Mouse (Mus musculus) layer of hippocampus, postnatal 14 days (tissue): Measurements from ENCODE around the gene Olfr221. TPM values are rescaled to one million over a fixed set of nuclear protein-coding genes. Genes with fewer than 3 reads are reported as not detected.
A peak's percentile ranks its signal among the peaks of the same experiment; 100 is the strongest.
"Not testable (repeated sequence)": the region's sequence is repeated elsewhere in the genome, so short reads cannot be mapped to it uniquely, and the experiment has no call there.

Experiments used
- DNase-seq, 2 experiments: peaks; one replicate each; pipeline ENCODE4 v3.0.0; 2021 to 2022; ENCODE audit warnings: low spot score in 2 of 2, mixed read lengths in 1 of 2
- long read RNA-seq, 2 experiments: library from polyadenylated mRNA; stranded (forward); transcript quantifications; one replicate each; pipeline ENCODE4 v2.0.0; 2021
- total RNA-seq, 2 experiments: library from RNA; stranded (reverse); gene quantifications; 2 replicates each; pipeline ENCODE4 v1.2.3; 2021

Gene Olfr221
- not detected for total RNA-seq
- long read RNA-seq, experiment 1: 0 reads
- long read RNA-seq, experiment 2: 0 reads

DNA sequence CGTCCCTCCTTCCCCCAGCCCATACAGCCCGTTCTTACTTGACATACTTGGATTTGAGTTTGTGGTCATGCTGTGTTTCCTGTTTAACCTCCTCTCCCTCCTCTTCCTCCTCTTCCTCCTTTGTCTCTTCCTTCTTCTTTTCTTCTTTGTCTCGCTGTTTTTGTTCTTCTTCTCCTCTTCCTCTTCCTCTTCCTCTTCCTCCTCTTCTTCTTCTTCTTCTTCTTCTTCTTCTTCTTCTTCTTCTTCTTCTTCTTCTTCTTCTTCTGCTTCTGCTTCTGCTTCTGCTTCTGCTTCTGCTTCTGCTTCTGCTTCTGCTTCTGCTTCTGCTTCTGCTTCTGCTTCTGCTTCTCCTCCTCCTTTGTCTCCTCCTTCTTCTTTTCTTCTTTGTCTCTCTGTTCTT is at the start of gene Olfr221:
Gene Olfr221 (minus strand): TSS at position 101 of the 400 bp plus-strand sequence.
- DNase-seq: not testable (repeated sequence)

DNA sequence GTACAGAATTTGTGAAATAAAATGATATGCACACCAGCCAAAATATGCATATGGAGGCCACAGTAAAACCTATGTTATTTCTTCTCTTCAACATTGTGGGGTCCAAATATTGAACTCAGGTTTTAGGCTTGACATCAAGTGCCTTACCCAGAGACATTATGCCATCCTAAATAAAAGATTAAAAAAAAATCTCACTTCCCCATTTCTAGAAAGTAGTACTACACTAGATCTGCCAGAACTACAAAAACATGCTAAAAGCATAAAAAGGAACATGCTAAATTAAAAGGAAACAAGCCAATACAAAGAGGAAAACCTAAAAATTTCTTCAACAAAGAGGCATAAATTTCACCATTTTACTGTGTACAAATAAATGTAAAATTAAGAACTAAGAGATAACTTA is 40.8 kb upstream of the Olfr221 start:
- DNase-seq: no peak

DNA sequence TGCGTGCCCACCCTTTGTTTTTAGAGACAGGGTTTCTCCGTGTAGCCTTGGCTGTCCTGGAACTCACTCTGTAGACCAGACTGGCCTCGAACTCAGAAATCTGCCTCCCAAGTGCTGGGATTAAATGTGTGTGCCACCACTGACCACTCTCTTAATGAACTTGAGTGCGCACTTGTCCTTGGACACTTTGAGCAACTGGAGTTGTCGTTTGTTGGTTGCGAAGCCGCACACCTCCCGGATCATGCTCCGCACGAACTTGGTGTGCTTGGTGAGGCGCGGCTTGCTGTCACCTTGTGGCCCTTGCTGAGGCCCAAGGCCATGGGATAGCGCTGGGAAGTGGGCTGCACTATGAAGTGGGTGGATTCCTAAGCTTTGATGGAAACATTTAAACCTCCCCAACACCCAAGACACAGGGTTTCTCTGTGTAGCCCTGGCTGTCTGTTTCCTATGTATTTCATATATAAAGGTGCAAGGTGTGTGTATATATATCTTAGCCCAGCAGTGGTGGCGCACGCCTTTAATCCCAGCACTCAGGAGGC is 29.4 kb upstream of the Olfr221 start:
- no peak for DNase-seq

DNA sequence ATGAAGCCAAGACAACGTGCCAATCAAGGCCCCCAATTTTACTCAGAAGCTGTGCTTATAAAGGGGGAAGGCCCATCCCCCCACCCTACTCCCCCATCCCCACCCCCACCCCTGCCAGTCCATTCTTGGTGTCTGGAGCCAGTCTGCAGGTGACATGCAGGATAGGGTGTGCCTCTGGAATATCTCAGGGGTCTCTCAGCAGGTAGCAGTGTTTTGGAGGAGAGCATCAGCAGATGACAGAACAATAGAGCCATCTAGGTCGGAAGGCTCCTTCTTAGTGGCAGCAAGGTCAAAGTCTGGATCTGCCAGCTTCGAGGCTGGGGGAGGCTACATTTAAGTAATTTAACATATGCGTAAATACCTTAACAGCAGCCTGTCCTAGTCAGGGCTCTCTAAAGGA is 23.9 kb upstream of the Olfr221 start:
- DNase-seq: no peak

DNA sequence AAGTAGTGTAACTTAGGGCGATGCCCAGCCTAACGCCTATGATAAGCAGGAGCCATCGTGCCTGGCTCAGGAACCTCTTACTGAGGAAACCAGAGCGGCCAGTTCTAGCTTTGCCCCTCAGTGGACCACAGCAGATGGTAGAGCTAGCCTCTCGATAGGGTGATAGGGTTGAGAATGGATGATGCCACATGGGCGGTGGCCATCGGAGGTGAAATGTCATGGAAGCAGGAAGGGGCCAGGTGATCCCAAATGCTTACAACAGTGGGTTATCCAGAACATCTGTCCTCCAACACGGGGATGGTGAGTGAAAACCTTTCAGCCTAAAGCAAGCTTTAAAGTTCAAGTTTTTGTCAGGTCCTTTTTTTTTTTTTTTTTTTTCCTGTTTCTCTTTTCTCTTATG is 19.5 kb upstream of the Olfr221 start:
- no peak for DNase-seq

DNA sequence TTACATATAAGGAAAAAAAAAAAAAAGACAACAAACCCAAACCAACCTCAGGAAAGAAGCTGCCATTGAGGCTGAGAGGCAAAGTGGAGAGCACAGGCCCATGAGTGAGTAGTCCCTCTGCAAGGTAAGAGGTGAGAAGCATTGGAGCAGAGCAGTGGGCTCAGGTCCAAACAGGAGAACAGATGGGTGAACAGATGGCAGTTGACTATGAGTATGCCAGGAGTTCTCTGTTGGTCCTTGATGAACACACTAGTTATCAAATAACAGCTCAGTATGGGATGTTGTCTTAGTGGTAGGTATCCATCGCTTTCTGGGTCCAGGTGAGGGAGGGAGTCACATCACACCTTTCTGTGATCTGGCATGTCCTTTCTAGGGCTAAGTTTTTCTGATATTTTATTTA is 18.5 kb upstream of the Olfr221 start:
- DNase-seq: no peak

DNA sequence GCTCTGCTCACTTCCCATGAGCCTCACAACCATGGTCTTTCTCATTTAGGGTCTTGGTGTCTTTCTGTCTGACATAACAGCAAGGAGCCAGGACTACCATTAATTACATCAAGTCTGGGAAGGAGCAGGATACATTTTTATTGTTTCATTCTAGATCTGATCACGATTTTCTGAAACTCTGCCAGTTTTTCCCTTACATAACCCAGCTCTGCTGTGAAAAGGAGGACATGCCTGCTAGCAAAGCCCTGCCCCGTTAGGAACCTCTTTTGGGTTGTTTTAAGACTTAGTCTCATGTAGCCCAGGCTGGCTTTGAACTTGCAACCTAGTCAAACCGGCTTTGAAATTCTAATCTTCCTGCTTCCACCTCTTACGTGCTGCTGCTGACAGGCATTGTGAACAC is 17.7 kb upstream of the Olfr221 start:
- no peak for DNase-seq

DNA sequence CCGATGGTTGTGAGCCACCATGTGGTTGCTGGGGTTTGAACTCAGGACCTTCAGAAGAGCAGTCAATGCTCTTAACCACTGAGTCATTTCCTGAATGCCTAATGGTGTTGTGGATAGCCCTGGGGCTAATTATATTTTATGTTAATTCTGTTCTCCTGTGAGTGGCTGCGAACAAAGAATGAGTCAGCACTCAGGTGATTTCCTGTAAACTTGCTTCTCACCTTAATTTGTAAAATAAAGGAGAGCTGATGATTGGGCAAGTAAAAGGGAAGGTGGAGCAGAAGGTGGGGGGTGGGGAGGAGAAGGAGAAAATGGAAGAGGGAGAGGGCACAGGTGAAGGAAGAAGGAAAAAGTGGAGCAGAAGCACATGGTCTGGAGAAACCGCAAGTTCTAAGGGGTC is 10.5 kb upstream of the Olfr221 start:
- not testable (repeated sequence) for DNase-seq

DNA sequence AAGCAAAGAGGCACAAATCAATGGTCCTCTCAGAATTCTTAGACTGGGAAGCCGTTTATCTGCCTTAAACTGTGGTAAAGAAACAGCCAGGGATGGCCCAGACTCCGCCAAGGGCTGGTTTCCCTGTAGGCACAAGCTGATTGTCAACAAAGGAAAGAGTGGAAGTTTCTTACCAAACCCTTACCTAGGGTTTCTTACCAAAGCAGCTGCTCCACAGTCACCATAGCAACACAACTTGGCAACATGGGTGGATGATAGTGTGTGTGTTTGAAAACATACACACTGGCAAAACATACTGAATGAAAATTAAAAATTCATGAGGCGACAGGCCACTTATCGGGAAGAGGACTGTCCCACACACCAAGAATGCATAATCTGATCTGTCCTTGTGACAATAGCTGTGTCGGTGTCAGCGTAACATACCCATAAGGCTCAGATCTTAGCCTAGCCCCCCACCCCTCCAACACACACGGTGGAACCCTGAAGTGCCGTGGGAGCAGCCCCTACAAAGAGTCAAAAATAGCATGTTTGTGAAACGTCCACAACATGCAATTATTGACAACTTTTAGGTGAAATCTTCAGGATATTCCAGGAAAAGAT is 3.8 kb upstream of the Olfr221 start:
- DNase-seq: no peak

DNA sequence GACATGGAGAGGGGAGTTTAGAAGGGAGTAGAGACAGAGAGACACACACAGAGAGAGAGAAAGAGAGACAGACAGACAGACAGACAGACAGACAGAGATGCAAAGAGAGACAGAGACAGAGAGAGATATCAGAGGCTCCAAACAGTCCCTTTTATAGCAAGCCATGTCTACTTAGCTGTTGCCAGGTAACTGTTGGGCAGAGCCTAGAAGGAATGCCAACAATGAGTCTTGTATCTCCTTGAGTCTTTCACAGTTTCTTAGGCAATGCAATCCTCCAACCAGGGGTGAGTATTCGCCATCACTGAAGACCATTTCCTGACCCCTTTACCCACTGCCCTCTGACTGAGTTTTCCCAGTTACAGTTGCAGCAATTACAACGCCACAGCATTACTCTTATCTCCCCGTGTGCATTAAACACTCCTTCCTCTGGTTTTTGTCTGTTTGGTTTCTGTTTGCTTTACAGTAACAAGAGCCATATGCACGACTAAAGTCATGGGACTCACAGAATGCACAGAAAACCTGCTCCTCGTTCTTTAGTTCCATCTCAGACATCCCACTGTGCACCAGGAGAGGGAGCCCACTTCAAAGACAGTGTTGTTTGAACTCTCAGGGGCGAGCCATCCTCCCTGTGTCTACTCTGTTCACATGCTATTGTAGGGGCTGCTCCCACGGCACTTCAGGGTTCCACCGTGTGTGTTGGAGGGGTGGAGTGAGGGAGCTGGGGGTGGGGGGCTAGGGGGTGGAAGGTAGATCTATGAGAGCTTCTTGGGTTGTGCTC is 2.8 kb upstream of the Olfr221 start:
- DNase-seq: peak in 1 of 2 experiments; percentile 24

DNA sequence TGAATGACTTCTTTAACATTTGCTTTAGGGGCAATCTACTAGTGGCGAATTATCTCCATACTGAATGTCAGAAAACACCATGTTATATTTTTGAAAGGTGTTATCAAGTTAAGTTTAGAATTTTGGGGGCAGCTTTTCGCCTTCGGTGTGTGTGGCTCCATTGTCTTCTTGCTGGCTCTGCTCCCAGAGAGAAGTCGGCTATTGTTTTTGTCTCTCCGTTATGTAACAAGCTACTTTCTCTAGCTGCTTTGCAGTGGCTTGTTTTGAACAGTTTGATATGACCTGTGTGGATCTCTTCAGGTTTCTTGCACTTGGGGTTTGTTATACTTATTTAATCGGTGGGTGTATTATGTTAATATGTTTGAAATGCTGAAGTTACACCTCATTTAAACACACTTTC is 1.2 kb upstream of the Olfr221 start:
- no peak for DNase-seq

DNA sequence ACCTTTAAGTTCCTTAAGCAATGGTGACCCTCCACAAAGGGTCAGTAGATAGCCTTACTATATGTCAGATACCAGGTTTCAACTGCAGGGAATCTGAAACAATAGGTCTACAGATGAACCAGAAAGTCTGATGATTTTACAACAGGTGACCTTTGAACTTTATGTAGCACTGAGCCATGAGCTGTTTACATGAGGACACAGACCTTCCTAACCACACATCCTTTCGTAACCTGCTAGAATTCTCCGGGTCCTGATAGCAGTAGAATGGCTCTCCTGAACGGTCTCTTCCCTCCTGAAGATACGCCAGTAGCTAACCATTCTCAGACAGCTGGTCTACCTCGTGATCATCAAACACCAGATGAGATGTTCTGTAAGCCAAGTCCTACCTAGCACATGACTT is 2.9 kb downstream of the Olfr221 start:
- DNase-seq: no peak

DNA sequence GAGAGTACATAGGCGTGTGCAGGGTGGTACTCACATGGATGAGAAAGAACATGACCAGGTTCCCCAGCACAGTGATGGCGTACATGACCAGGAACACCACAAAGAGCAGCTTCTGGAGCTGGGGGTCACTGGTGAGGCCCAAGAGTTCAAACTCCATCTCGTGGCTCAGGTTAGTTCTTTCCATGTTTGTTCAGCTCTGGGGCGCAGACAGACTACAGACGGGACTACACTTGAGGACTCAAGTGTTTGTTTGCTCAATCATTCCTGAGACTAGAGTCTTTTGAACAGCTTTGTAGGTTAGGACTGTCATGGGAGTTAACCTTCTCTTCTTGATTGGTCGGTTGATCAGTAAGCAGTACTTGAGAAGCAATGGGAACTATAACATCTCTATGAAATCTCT is 6.3 kb downstream of the Olfr221 start:
- DNase-seq: no peak

DNA sequence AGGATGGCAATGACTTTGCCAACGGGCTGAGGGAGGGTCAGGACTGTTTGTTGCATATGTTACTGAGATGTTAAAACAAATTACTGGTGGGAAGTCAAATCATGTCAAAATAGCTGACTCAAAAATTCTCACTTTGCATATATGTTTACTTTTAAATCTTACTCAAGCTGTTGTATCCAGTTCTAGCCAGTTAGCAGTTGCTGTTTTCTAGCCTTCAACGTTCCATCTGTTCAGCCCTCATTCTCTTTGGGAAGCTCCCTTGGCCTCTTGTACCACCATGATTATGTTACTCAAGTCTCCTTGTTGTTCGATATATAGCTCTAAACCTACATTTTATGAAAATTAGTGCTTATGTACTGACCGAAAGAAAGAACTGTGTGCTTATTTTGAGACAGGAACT is 15.9 kb downstream of the Olfr221 start:
- DNase-seq: no peak

DNA sequence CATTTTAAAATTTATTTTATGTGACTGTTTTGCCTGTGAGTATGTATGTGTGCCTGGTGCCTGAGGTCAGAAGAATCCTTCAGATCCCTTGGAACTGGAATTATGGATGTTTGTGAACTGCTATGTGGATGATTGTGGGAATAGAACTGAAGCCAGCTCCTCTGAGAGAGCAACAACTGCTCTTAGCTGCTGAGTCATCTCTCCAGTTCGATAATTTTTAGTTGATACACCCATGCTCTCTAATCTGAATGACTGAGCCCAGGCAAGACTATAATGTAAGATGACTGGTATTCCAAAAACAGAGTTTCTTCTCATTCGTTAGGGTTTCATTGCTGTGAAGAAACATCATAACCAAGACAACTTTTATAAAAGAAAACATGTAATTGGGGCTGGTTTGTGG is 18.1 kb downstream of the Olfr221 start:
- DNase-seq: no peak

DNA sequence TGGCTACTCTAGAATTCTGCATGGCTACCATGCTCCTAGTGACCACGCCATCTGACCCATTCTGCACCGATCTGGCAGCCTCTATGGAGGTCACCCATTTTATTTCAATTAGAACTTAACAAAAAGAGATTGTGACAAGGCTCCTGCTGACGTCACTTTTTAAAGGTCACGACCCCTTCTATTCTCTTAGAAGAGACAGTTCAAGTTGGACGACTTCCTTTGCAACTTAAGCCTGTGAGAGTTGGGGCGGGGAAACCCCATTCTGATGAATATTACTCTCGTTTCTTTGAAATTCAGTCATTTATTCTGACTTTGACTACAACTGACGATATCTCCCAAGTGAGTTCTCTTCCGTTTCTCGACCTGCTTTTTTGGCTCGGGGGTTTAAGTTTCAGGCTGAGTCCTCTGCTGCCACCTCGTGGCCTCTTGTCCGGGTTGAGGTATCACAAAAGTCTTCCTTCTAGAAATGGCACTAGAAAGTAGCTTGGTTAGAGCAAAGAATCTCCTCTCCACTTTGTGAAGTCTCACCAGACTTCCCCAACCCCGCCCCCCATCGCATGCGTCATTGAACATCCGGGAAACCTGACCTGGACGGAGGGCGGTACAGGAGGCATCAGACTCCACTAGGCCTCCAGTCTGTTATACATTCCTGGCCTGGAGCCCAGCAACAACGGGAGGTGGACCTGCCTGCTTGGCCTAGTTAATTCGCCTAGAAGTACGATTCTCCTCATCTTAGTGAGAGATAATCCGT is 19.4 kb downstream of the Olfr221 start:
- peak; percentile 82 to 89 for DNase-seq

DNA sequence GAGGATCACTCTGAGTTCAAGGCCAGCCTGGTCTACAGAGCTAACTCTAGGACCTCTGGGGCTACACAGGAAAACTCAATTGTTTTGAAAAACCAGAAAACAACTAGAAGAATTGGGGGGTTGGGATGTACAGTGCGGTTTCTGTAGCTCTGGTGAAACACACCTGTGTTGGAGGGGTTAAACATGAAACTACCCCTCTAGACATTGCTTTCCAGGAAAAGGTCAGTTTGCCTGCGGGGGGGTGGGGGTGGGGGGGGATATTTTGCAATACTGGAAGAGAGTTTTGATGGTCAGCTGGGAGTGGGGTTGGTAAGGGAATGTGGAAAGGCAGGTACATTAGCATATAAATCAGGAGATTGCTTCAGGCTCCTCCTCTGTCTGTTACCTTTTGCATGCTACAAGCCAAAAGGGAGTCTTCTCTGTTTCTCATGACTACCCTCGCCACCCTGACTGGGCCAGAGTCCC is 20.0 kb downstream of the Olfr221 start:
- no peak for DNase-seq

DNA sequence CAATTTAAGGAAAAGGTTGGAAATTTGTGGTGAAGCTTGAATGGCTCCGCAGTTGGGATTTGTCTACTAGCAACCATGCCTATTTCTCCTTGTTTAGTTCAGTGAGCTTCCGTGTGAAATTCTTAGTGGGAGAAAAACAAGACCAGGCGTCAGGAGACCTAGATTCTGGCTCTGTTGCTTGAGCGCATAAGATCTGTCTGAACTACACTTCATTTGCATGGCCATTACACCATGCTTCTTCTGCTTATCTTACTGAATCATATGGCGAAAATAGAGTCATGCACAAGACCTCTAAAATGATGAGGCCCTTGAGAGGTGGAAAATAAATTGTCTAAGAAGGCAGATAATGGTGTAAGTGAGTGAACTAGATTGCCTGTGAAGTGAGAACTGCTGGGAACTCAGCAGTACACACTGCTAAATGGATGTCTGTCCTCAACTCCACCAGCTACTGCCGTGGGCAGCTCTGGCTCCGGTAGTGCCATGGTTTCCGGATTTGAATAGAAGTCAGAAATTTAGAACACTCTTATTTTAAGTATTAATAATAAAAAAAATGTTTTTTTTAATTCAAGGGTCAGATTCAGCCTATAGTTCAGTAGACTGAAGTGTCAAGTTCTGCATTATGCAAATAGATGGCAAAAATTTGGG is 20.6 kb downstream of the Olfr221 start:
- DNase-seq: no peak

DNA sequence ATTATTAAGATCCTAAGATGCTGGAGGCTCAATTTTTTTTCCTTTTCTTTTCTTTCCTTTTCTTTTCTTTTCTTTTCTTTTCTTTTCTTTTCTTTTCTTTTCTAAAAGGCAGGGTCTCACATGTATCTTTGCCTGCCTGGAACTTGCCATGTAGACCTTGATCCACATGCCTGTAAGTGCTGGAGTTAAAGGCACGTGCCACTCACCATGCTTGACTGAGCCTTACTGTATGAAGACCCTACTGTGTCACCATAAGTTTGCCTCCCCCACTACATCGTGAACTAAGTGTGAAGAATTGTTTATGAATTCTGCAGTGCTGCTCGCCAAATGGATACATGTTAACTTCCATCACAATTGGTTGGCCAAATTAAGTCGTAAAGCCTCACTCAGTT is 21.1 kb downstream of the Olfr221 start:
- DNase-seq: no peak

DNA sequence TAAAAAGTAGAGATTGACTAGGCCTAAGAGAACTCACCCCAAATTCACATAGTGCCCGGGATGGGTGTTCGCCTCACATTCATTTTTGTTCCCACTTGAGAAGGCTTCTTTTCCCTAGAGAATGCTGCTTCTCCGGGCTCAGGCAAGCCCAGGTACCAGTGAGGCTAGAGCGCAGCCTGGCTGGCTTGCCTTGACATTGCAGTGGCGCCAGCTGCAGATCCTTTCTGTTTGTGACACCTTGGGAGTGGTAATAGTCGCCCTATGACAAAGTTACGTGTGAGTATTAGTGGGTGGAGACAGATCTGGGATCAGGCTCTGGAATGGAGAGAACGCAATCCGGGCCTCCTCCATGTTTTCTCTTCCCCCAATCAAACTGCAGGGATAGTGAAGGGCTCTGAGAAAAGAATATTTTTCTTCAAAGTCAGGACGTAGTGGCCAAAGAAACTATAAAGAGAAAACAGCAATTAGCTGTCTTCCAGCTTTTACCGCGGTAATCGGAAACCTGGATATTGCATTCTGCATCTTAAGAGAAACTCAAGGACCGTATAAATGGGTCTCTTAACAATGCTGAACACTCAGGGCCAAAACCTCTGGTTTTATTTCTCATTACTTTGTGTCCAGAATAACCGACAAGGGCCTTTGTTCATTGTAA is 21.6 kb downstream of the Olfr221 start, which contains the start of gene Zfp219:
Gene Zfp219 (minus strand): TSS at position 248 of the 652 bp plus-strand sequence.
- DNase-seq: peak in 1 of 2 experiments; percentile 66
